Mouse (Mus musculus) T-cell, adult 2 months (primary cell): Measurements from ENCODE around the gene Zfp185.
A peak's percentile ranks its signal among the peaks of the same experiment; 100 is the strongest.

Source experiments
- DNase-seq: peaks from one replicate; pipeline ENCODE4 v3.0.0; 2022; ENCODE audit warnings: low spot score

Zfp185 gene

GRCm38 (mm10) chrX:72986841-72987519 is at the start of gene Zfp185:
Gene Zfp185, plus strand, starts transcription at chrX:72987339.
- peak; percentile 46 for DNase-seq

GRCm38 (mm10) chrX:72953464-72953863 is 33.7 kb upstream of the Zfp185 start:
- DNase-seq, result no peak

GRCm38 (mm10) chrX:72956486-72956885 is 30.7 kb upstream of the Zfp185 start:
- no peak for DNase-seq

GRCm38 (mm10) chrX:72960431-72960830 is 26.7 kb upstream of the Zfp185 start:
- DNase-seq, result no peak

- DNase-seq, result no peak
Measured at GRCm38 (mm10) chrX:72961511-72961910, 25.6 kb upstream of the Zfp185 start.

- DNase-seq, result no peak
Measured at GRCm38 (mm10) chrX:72962743-72963142, 24.4 kb upstream of the Zfp185 start.

- no peak for DNase-seq
Measured at GRCm38 (mm10) chrX:72982831-72983230, 4.3 kb upstream of the Zfp185 start.

GRCm38 (mm10) chrX:72985607-72986006 is 1.5 kb upstream of the Zfp185 start:
- DNase-seq, result no peak

- no peak for DNase-seq
Measured at GRCm38 (mm10) chrX:72987520-72987905, 374 bp downstream of the Zfp185 start.

- DNase-seq, result no peak
Measured at GRCm38 (mm10) chrX:72988431-72988830, 1.3 kb downstream of the Zfp185 start.

GRCm38 (mm10) chrX:72990581-72990980 is 3.4 kb downstream of the Zfp185 start:
- no peak for DNase-seq

- DNase-seq, result no peak
Measured at GRCm38 (mm10) chrX:72992291-72992919, 5.3 kb downstream of the Zfp185 start.

GRCm38 (mm10) chrX:72995542-72995941 is 8.4 kb downstream of the Zfp185 start:
- no peak for DNase-seq

- no peak for DNase-seq
Measured at GRCm38 (mm10) chrX:73003110-73003509, 16.0 kb downstream of the Zfp185 start.

GRCm38 (mm10) chrX:73005678-73006077 is 18.5 kb downstream of the Zfp185 start:
- no peak for DNase-seq

- DNase-seq, result peak; percentile 91
Measured at GRCm38 (mm10) chrX:73007597-73008479, 20.7 kb downstream of the Zfp185 start.

- DNase-seq, result no peak
Measured at GRCm38 (mm10) chrX:73012846-73013245, 25.7 kb downstream of the Zfp185 start.

- DNase-seq, result no peak
Measured at GRCm38 (mm10) chrX:73037003-73037402, 49.9 kb downstream of the Zfp185 start, which contains the start of gene Pnma5. Gene Pnma5, minus strand, starts transcription at chrX:73037103.

- no peak for DNase-seq
Measured at GRCm38 (mm10) chrX:73038831-73039230, 51.7 kb downstream of the Zfp185 start.

- DNase-seq, result no peak
Measured at GRCm38 (mm10) chrX:73039666-73040065, 52.5 kb downstream of the Zfp185 start.

- peak; percentile 85 for DNase-seq
Measured at GRCm38 (mm10) chrX:73053860-73054563, 66.9 kb downstream of the Zfp185 start.

- DNase-seq, result no peak
Measured at GRCm38 (mm10) chrX:73061528-73061927, 74.4 kb downstream of the Zfp185 start.
